Comparison of ENCODE assay signal across 18 mouse cellular contexts in the genomic region with DNA sequence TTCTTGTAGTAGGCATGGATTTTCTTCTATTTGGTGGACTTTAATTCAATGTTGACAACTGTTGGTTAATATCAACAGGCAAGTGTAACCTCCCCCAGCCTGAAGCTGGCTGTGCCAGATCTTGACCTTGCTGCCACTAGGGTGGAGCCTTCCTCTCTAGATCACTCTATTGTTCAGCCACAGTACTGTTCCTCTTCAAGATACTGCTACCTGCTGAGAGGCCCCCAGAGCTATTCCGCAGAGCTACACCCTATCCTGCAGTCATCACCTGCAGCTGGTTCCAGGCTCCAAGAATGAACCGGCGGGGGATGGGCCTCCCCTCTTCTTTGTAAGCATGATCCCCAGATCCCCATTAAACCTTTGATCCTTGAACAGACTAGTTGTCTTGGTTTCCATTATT.
"Had no signal": no experiment of that assay in that cellular context is flagged by ENCODE, and none has a peak within 500 bp of the region (broad histone marks: within the 10 kb centered on the region; RNA-seq: fewer than 3 reads in every experiment).

No protein-coding gene starts in this region.

- H3K9me3 ChIP-seq: midbrain, embryonic 10.5 days; midbrain, embryonic 12.5 days; neural tube, embryonic 13.5 days; neural tube, embryonic 15.5 days; stomach, embryonic 15.5 days had no signal

- H3K36me3 ChIP-seq: midbrain, embryonic 10.5 days; midbrain, embryonic 12.5 days; neural tube, embryonic 13.5 days; neural tube, embryonic 15.5 days; stomach, embryonic 15.5 days had no signal

- H3K4me3 ChIP-seq: midbrain, embryonic 10.5 days; midbrain, embryonic 12.5 days; myocyte; neural tube, embryonic 13.5 days; neural tube, embryonic 15.5 days; stomach, embryonic 15.5 days had no signal

- H3K27ac ChIP-seq: midbrain, embryonic 10.5 days; midbrain, embryonic 12.5 days; neural tube, embryonic 13.5 days; neural tube, embryonic 15.5 days; stomach, embryonic 15.5 days; stomach, postnatal 0 days had no signal

- DNase-seq: lung, adult 18-20 months; lung, embryonic 14.5 days; lung, postnatal 10 days; lung, postnatal 4 days; midbrain, embryonic 14.5 days; retina, postnatal 1 day; right cerebral cortex, adult 18-20 months; right cerebral cortex, postnatal 25 days; right cerebral cortex, postnatal 4 days; thymus, adult 2 months; thymus, postnatal 25 days had no signal

- H3K27me3 ChIP-seq: midbrain, embryonic 12.5 days; neural tube, embryonic 13.5 days; neural tube, embryonic 15.5 days; stomach, embryonic 15.5 days had no signal

- H3K4me1 ChIP-seq: midbrain, embryonic 10.5 days; midbrain, embryonic 12.5 days; neural tube, embryonic 13.5 days; neural tube, embryonic 15.5 days; stomach, embryonic 15.5 days had no signal
